Mouse (Mus musculus) liver, embryonic 11.5 days (tissue): ENCODE measurements at regions not wholly inside any gene's neighbourhood (a gene's known extent, or its start where the extent isn't known, plus 50 kb on each side); places are given as distances from the start of the nearest gene placed in this dataset.

Experiments
- ATAC-seq: fragments of 200-750 bp; cut with Nextera tagmentation; replicated peaks from 2 replicates; pipeline ENCODE4 v1.8.0; 2017; ENCODE audit warnings: moderate number of reproducible peaks, mild to moderate bottlenecking, moderate TSS enrichment, moderate library complexity; ENCODE audit not compliant: low FRiP score
- DNase-seq: peaks from one replicate; pipeline ENCODE4 v3.0.0-alpha.2; 2017; ENCODE audit warnings: low spot score
- H3K27ac ChIP-seq: fragments of 300-500 bp; sonication (generic); 2 replicates; pipeline ENCODE4 v1.5.1; 2014; ENCODE audit warnings: mild to moderate bottlenecking, low read depth, low read length, control low read depth
- H3K27me3 ChIP-seq: fragments of 300-500 bp; sonication (generic); replicated peaks from 2 replicates; pipeline ENCODE4 v1.6.1; 2014; ENCODE audit warnings: low read length, mixed read lengths; ENCODE audit not compliant: control insufficient read depth, insufficient read depth
- H3K36me3 ChIP-seq: fragments of 300-500 bp; sonication (generic); 2 replicates; pipeline ENCODE4 v1.6.1; 2014; ENCODE audit warnings: mild to moderate bottlenecking, low read length, moderate library complexity, mixed read lengths; ENCODE audit not compliant: control insufficient read depth, insufficient read depth
- H3K4me1 ChIP-seq: fragments of 300-500 bp; sonication (generic); replicated peaks from 2 replicates; pipeline ENCODE4 v1.6.1; 2014; ENCODE audit warnings: low read length, mixed read lengths; ENCODE audit not compliant: control insufficient read depth, insufficient read depth
- H3K4me2 ChIP-seq: fragments of 300-500 bp; sonication (generic); 2 replicates; pipeline ENCODE4 v1.6.1; 2014; ENCODE audit warnings: mild to moderate bottlenecking, control low read depth, moderate library complexity
- H3K4me3 ChIP-seq: fragments of 300-500 bp; sonication (generic); 2 replicates; pipeline ENCODE4 v1.5.1; 2014; ENCODE audit warnings: low read depth, low read length, control low read depth
- H3K9ac ChIP-seq: fragments of 300-500 bp; sonication (generic); 2 replicates; pipeline ENCODE4 v1.6.1; 2014; ENCODE audit warnings: low read depth, low read length, control low read depth
- H3K9me3 ChIP-seq: fragments of 300-500 bp; sonication (generic); 2 replicates; pipeline ENCODE4 v1.6.1; 2016; ENCODE audit warnings: low read length, inconsistent platforms, mixed read lengths; ENCODE audit not compliant: control insufficient read depth
- WGBS: fragments of 180-500 bp; shearing (Covaris S2); extraction: QIAGEN DNeasy Blood & Tissue Kit; methylation state at CpG from one replicate; pipeline ENCODE4 v1.1.7; 2014; 5-methylcytosine and 5-hydroxymethylcytosine counted together

- no peaks in the 10 kb centered on the region for H3K36me3 ChIP-seq
- ATAC-seq (no peak), DNase-seq (no peak)
- H3K4me1 ChIP-seq = no peaks in the 10 kb centered on the region
- H3K9me3 ChIP-seq = no peaks in the 10 kb centered on the region
- 65% methylated on average over 5 of the region's 5 CpGs for WGBS
- no peaks in the 10 kb centered on the region for H3K27me3 ChIP-seq
- no peak overlapping the region for H3K9ac ChIP-seq
- H3K4me3 ChIP-seq = no peak overlapping the region
- no peak overlapping the region for H3K27ac ChIP-seq
- no peak overlapping the region for H3K4me2 ChIP-seq
Measured at GRCm38 (mm10) chr3:150109561-150109960, 1119.2 kb upstream of the Adgrl2 start.

- Histone ChIP-seq H3K36me3 (no peaks in the 10 kb centered on the region), H3K9me3 (no peaks in the 10 kb centered on the region), H3K4me2 (no peak overlapping the region), H3K27ac (no peak overlapping the region), H3K9ac (no peak overlapping the region), H3K27me3 (no peaks in the 10 kb centered on the region), H3K4me3 (no peak overlapping the region), H3K4me1 (no peaks in the 10 kb centered on the region)
- 86% methylated on average over 6 of the region's 6 CpGs for WGBS
- ATAC-seq (no peak), DNase-seq (no peak)
Measured at GRCm38 (mm10) chr3:150112231-150112630, 1121.9 kb upstream of the Adgrl2 start.

GRCm38 (mm10) chr3:150119866-150120265 is 1129.5 kb upstream of the Adgrl2 start:
- no peak overlapping the region for H3K4me2 ChIP-seq
- H3K27me3 ChIP-seq = no peaks in the 10 kb centered on the region
- no peaks in the 10 kb centered on the region for H3K9me3 ChIP-seq
- no peak overlapping the region for H3K4me3 ChIP-seq
- DNase-seq = no peak
- H3K9ac ChIP-seq = no peak overlapping the region
- WGBS = 55% methylated on average over 3 of the region's 3 CpGs
- ATAC-seq = no peak
- no peak overlapping the region for H3K27ac ChIP-seq
- H3K4me1 ChIP-seq = no peaks in the 10 kb centered on the region
- no peaks in the 10 kb centered on the region for H3K36me3 ChIP-seq

- H3K9me3 ChIP-seq = no peaks in the 10 kb centered on the region
- no peaks in the 10 kb centered on the region for H3K27me3 ChIP-seq
- 83% methylated on average over 1 of the region's 1 CpGs for WGBS
- no peaks in the 10 kb centered on the region for H3K4me1 ChIP-seq
- H3K9ac ChIP-seq = no peak overlapping the region
- H3K36me3 ChIP-seq = no peaks in the 10 kb centered on the region
- no peak overlapping the region for H3K4me2 ChIP-seq
- H3K27ac ChIP-seq = no peak overlapping the region
- no peak overlapping the region for H3K4me3 ChIP-seq
- no peak for ATAC-seq
- DNase-seq = no peak
Measured at GRCm38 (mm10) chr3:150146635-150147034, 1156.3 kb upstream of the Adgrl2 start.

- no peak for DNase-seq
- Histone ChIP-seq H3K36me3 (no peaks in the 10 kb centered on the region), H3K4me3 (no peak overlapping the region), H3K27ac (no peak overlapping the region), H3K4me1 (no peaks in the 10 kb centered on the region), H3K4me2 (no peak overlapping the region), H3K27me3 (no peaks in the 10 kb centered on the region), H3K9me3 (no peaks in the 10 kb centered on the region), H3K9ac (no peak overlapping the region)
- 80% methylated on average over 7 of the region's 7 CpGs for WGBS
- no peak for ATAC-seq
Measured at GRCm38 (mm10) chr3:150151152-150151822, 1160.9 kb upstream of the Adgrl2 start.

GRCm38 (mm10) chr3:150151823-150152158 is 1161.4 kb upstream of the Adgrl2 start:
- no peak overlapping the region for H3K9ac ChIP-seq
- no peak overlapping the region for H3K4me3 ChIP-seq
- H3K27ac ChIP-seq = no peak overlapping the region
- H3K36me3 ChIP-seq = no peaks in the 10 kb centered on the region
- H3K27me3 ChIP-seq = no peaks in the 10 kb centered on the region
- 83% methylated on average over 8 of the region's 8 CpGs for WGBS
- no peaks in the 10 kb centered on the region for H3K9me3 ChIP-seq
- no peak for ATAC-seq
- no peak for DNase-seq
- no peak overlapping the region for H3K4me2 ChIP-seq
- no peaks in the 10 kb centered on the region for H3K4me1 ChIP-seq

- no peak overlapping the region for H3K9ac ChIP-seq
- H3K27me3 ChIP-seq = no peaks in the 10 kb centered on the region
- no peak overlapping the region for H3K4me3 ChIP-seq
- DNase-seq = no peak
- ATAC-seq = no peak
- WGBS = 63% methylated on average over 3 of the region's 3 CpGs
- no peaks in the 10 kb centered on the region for H3K4me1 ChIP-seq
- H3K4me2 ChIP-seq = no peak overlapping the region
- no peaks in the 10 kb centered on the region for H3K9me3 ChIP-seq
- H3K36me3 ChIP-seq = no peaks in the 10 kb centered on the region
- no peak overlapping the region for H3K27ac ChIP-seq
Measured at GRCm38 (mm10) chr3:150152893-150153292, 1162.5 kb upstream of the Adgrl2 start.

- Histone ChIP-seq H3K4me3 (no peak overlapping the region), H3K27me3 (no peaks in the 10 kb centered on the region), H3K4me1 (no peaks in the 10 kb centered on the region), H3K9ac (no peak overlapping the region), H3K36me3 (no peaks in the 10 kb centered on the region), H3K27ac (no peak overlapping the region), H3K9me3 (no peaks in the 10 kb centered on the region), H3K4me2 (no peak overlapping the region)
- no peak for DNase-seq
- 71% methylated on average over 2 of the region's 2 CpGs for WGBS
- no peak for ATAC-seq
Measured at GRCm38 (mm10) chr3:150185807-150186206, 1195.5 kb upstream of the Adgrl2 start.

GRCm38 (mm10) chr3:150193132-150193531 is 1202.8 kb upstream of the Adgrl2 start:
- no peak for DNase-seq
- no peaks in the 10 kb centered on the region for H3K36me3 ChIP-seq
- H3K4me2 ChIP-seq = no peak overlapping the region
- no peak overlapping the region for H3K4me3 ChIP-seq
- H3K27me3 ChIP-seq = no peaks in the 10 kb centered on the region
- H3K9me3 ChIP-seq = no peaks in the 10 kb centered on the region
- no peaks in the 10 kb centered on the region for H3K4me1 ChIP-seq
- H3K9ac ChIP-seq = no peak overlapping the region
- no peak overlapping the region for H3K27ac ChIP-seq
- 0 out of 2 replicates have a peak, but pooled peaks have one; percentile 18 for ATAC-seq
- WGBS = 68% methylated on average over 4 of the region's 4 CpGs
